Mouse (Mus musculus) liver, embryonic 16.5 days (tissue): Measurements from ENCODE around the gene D330045A20Rik. TPM values are rescaled to one million over a fixed set of nuclear protein-coding genes. Genes with fewer than 3 reads are reported as not detected.

Experiments
- polyA plus RNA-seq: library from polyadenylated mRNA; unstranded; fragments of >200 nt; fragmentation: Nextera tagmentation; extraction: Ambion mirVana; gene quantifications from 2 replicates; pipeline ENCODE4 v1.2.1, GENCODE M21; 2015

D330045A20Rik gene
- polyA plus RNA-seq, 1 experiment from 2014 or later, result 0.53 TPM

Other genes starting within 250 kb of the D330045A20Rik start
- not detected in 2 replicates for gene Trap1a, start 146.7 kb upstream of the D330045A20Rik start, polyA plus RNA-seq
- 70.1 and 74.7 TPM in 2 replicates for gene Rnf128, start 82.9 kb downstream of the D330045A20Rik start, polyA plus RNA-seq
- 0.90 and 1.0 TPM in 2 replicates for gene Tbc1d8b, start 204.6 kb downstream of the D330045A20Rik start, polyA plus RNA-seq
- not detected in 2 replicates for gene Gm15013, start 234.1 kb downstream of the D330045A20Rik start, polyA plus RNA-seq